Mouse (Mus musculus) forebrain, embryonic 16.5 days (tissue): Measurements from ENCODE around the gene Ube4b. TPM values are rescaled to one million over a fixed set of nuclear protein-coding genes. Genes with fewer than 3 reads are reported as not detected.
A peak's percentile ranks its signal among the peaks of the same experiment; 100 is the strongest.
"Not testable (repeated sequence)": the region's sequence is repeated elsewhere in the genome, so short reads cannot be mapped to it uniquely, and the experiment has no call there.

Experiments used
- ATAC-seq: fragments of 200-750 bp; cut with Nextera tagmentation; 2 replicates; pipeline ENCODE4 v1.8.0; 2017; ENCODE audit warnings: mild to moderate bottlenecking, moderate library complexity
- H3K27ac ChIP-seq: fragments of 300-500 bp; sonication (generic); 2 replicates; pipeline ENCODE4 v1.5.1; 2014; ENCODE audit warnings: low read length, control low read depth
- H3K27me3 ChIP-seq: fragments of 300-500 bp; sonication (generic); replicated peaks from 2 replicates; pipeline ENCODE4 v1.6.1; 2014; ENCODE audit warnings: low read length; ENCODE audit not compliant: control insufficient read depth, insufficient read depth
- H3K36me3 ChIP-seq: fragments of 300-500 bp; sonication (generic); 2 replicates; pipeline ENCODE4 v1.6.1; 2014; ENCODE audit not compliant: control insufficient read depth, insufficient read depth
- H3K4me1 ChIP-seq: fragments of 300-500 bp; sonication (generic); replicated peaks from 2 replicates; pipeline ENCODE4 v1.6.1; 2014; ENCODE audit warnings: low read length; ENCODE audit not compliant: control insufficient read depth, insufficient read depth
- H3K4me2 ChIP-seq: fragments of 300-500 bp; sonication (generic); 2 replicates; pipeline ENCODE4 v1.6.1; 2014; ENCODE audit warnings: mild to moderate bottlenecking, low read length, control low read depth
- H3K4me3 ChIP-seq: fragments of 300-500 bp; sonication (generic); replicated peaks from 2 replicates; pipeline ENCODE4 v1.5.1; 2014; ENCODE audit warnings: mild to moderate bottlenecking, low read length, control low read depth
- H3K9ac ChIP-seq: fragments of 300-500 bp; sonication (generic); replicated peaks from 2 replicates; pipeline ENCODE4 v1.6.1; 2014; ENCODE audit warnings: low read depth, low read length, control low read depth
- H3K9me3 ChIP-seq: fragments of 300-500 bp; sonication (generic); 2 replicates; pipeline ENCODE4 v1.6.1; 2016; ENCODE audit warnings: low read length; ENCODE audit not compliant: control insufficient read depth
- WGBS: fragments of 180-500 bp; shearing (Covaris S2); extraction: QIAGEN DNeasy Blood & Tissue Kit; methylation state at CpG from one replicate; pipeline ENCODE4 v1.1.7; 2014; 5-methylcytosine and 5-hydroxymethylcytosine counted together
- polyA plus RNA-seq: library from polyadenylated mRNA; unstranded; fragments of >200 nt; fragmentation: Nextera tagmentation; extraction: Ambion mirVana; gene quantifications from 2 replicates; pipeline ENCODE4 v1.2.1, GENCODE M21; 2015

The Ube4b gene
- polyA plus RNA-seq, 1 experiment from 2014 or later: 59.8 TPM

GRCm38 (mm10) chr4:149457831-149458430 is 31.4 kb upstream of the Ube4b start:
- no peaks in the 10 kb centered on the region for H3K4me1 ChIP-seq
- no peak overlapping the region for H3K4me2 ChIP-seq
- H3K9me3 ChIP-seq: no peaks in the 10 kb centered on the region
- H3K27ac ChIP-seq: no peak overlapping the region; the same call in 1 of the 2 replicates
- H3K9ac ChIP-seq: no peak overlapping the region
- no peaks in the 10 kb centered on the region for H3K27me3 ChIP-seq
- 69% methylated on average over 6 of the region's 6 CpGs for WGBS
- H3K36me3 ChIP-seq: no peaks in the 10 kb centered on the region
- ATAC-seq: no peak
- no peak overlapping the region for H3K4me3 ChIP-seq

- not testable (repeated sequence) for H3K27ac ChIP-seq
- 93% methylated on average over 27 of the region's 27 CpGs for WGBS
Observed at GRCm38 (mm10) chr4:149457163-149457562, 30.6 kb upstream of the Ube4b start.

GRCm38 (mm10) chr4:149454879-149455278 is 28.3 kb upstream of the Ube4b start, which contains the start of gene Rbp7:
Rbp7 (minus strand) TSS chr4:149454978.
- Histone ChIP-seq H3K4me2 (no peak within 1 kb of the TSS), H3K4me3 (no peak within 1 kb of the TSS), H3K9ac (no peak within 1 kb of the TSS), H3K9me3 (no peaks in the 10 kb centered on the region), H3K36me3 (no peaks in the 10 kb centered on the region), H3K27ac (no peak within 1 kb of the TSS), H3K27me3 (no peaks in the 10 kb centered on the region), H3K4me1 (no peaks in the 10 kb centered on the region)
- WGBS: 64% methylated on average over 8 of the region's 8 CpGs
- no peak for ATAC-seq

More at GRCm38 (mm10) chr4:149457163-149457562, 30.6 kb upstream of the Ube4b start:
- not testable (repeated sequence) for H3K27me3 ChIP-seq, ATAC-seq, H3K4me2 ChIP-seq, H3K4me1 ChIP-seq, H3K4me3 ChIP-seq, H3K9ac ChIP-seq, H3K9me3 ChIP-seq, H3K36me3 ChIP-seq

GRCm38 (mm10) chr4:149454263-149454662 is 27.7 kb upstream of the Ube4b start:
- no peaks in the 10 kb centered on the region for H3K27me3 ChIP-seq
- no peaks in the 10 kb centered on the region for H3K36me3 ChIP-seq
- no peak overlapping the region for H3K4me2 ChIP-seq
- H3K4me3 ChIP-seq: no peak overlapping the region
- no peaks in the 10 kb centered on the region for H3K9me3 ChIP-seq
- H3K9ac ChIP-seq: no peak overlapping the region
- ATAC-seq: no peak
- no peaks in the 10 kb centered on the region for H3K4me1 ChIP-seq
- no peak overlapping the region for H3K27ac ChIP-seq
- 89% methylated on average over 17 of the region's 17 CpGs for WGBS

GRCm38 (mm10) chr4:149453656-149454055 is 27.1 kb upstream of the Ube4b start:
- H3K4me1 ChIP-seq: no peaks in the 10 kb centered on the region
- H3K9me3 ChIP-seq: no peaks in the 10 kb centered on the region
- no peak overlapping the region for H3K4me3 ChIP-seq
- no peak for ATAC-seq
- no peak overlapping the region for H3K9ac ChIP-seq
- H3K4me2 ChIP-seq: no peak overlapping the region
- H3K27me3 ChIP-seq: no peaks in the 10 kb centered on the region
- H3K27ac ChIP-seq: no peak overlapping the region
- 81% methylated on average over 4 of the region's 4 CpGs for WGBS
- no peaks in the 10 kb centered on the region for H3K36me3 ChIP-seq

GRCm38 (mm10) chr4:149450636-149451035 is 24.1 kb upstream of the Ube4b start:
- H3K4me3 ChIP-seq: no peak overlapping the region
- H3K27me3 ChIP-seq: no peaks in the 10 kb centered on the region
- no peak for ATAC-seq
- 78% methylated on average over 3 of the region's 3 CpGs for WGBS
- H3K9ac ChIP-seq: no peak overlapping the region
- no peaks in the 10 kb centered on the region for H3K36me3 ChIP-seq
- no peak overlapping the region for H3K4me2 ChIP-seq
- H3K27ac ChIP-seq: no peak overlapping the region
- peaks cover 5% of the 10 kb centered on the region for H3K4me1 ChIP-seq
- H3K9me3 ChIP-seq: no peaks in the 10 kb centered on the region

- Histone ChIP-seq H3K27me3 (no peaks in the 10 kb centered on the region), H3K4me3 (no peak overlapping the region), H3K27ac (peak overlapping the region; percentile 93), H3K9me3 (no peaks in the 10 kb centered on the region), H3K4me1 (peaks cover 16% of the 10 kb centered on the region), H3K4me2 (no peak overlapping the region; the same call in 1 of the 2 replicates), H3K9ac (no peak overlapping the region), H3K36me3 (no peaks in the 10 kb centered on the region)
- no peak for ATAC-seq
- WGBS: 45% methylated on average over 1 of the region's 1 CpGs
Observed at GRCm38 (mm10) chr4:149446309-149446708, 19.8 kb upstream of the Ube4b start.

GRCm38 (mm10) chr4:149445868-149446267 is 19.3 kb upstream of the Ube4b start:
- Histone ChIP-seq H3K27me3 (no peaks in the 10 kb centered on the region), H3K9ac (peak overlapping the region; percentile 76; the same call in 1 of the 2 replicates), H3K27ac (peak overlapping the region; percentile 93), H3K4me3 (no peak overlapping the region; the same call in 1 of the 2 replicates), H3K36me3 (no peaks in the 10 kb centered on the region), H3K4me2 (peak overlapping the region; percentile 77), H3K4me1 (peaks cover 16% of the 10 kb centered on the region), H3K9me3 (no peaks in the 10 kb centered on the region)
- whole genome bisulfite sequencing: 2% methylated on average over 11 of the region's 11 CpGs
- ATAC-seq: peak; percentile 29

- ATAC-seq: peak; percentile 98
- Histone ChIP-seq H3K4me3 (peak overlapping the region; percentile 45), H3K9ac (peak overlapping the region; percentile 76), H3K9me3 (no peaks in the 10 kb centered on the region), H3K4me1 (peaks cover 16% of the 10 kb centered on the region), H3K27ac (peak overlapping the region; percentile 93), H3K36me3 (no peaks in the 10 kb centered on the region), H3K27me3 (no peaks in the 10 kb centered on the region), H3K4me2 (peak overlapping the region; percentile 77)
- WGBS: 0% methylated on average over 36 of the region's 36 CpGs
Observed at GRCm38 (mm10) chr4:149444964-149445701, 18.6 kb upstream of the Ube4b start.
